Mouse (Mus musculus): ENCODE results near the gene Olfr51.
"Not testable (repeated sequence)": the region's sequence is repeated elsewhere in the genome, so short reads cannot be mapped to it uniquely, and the experiment has no call there.

Gene Olfr51

DNA sequence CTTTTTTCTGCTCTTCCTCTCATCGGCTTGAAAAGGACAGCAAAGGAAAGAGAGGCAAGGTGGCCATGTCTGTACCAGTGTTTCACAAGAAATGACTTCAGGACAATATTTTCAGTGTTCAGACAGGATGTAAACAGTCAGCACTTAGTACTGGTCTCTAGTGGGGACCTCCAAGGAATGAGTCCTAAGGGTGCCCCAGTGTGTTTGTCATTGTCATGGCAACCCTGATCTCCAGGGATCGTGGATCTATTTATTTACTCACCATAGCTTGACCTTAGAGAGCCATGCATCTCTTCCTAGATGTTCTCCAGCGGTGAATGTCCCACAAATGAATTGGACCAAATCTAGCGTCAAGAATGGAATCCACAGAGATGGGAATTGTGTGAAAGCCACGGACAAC is at the start of gene Olfr51:
Olfr51 (plus strand) TSS at position 301 of the 400 bp plus-strand sequence.
- in situ Hi-C loops (cut with MseI, MboI) = no loop called here

- in situ Hi-C loops (cut with MseI, MboI) = no loop called here
Measured at GRCm38 (mm10) chr11:50953665-50954064, 49.7 kb upstream of the Olfr51 start, which contains the start of gene Prop1. Prop1 (minus strand) TSS chr11:50953765.

- in situ Hi-C loops (cut with MseI, MboI) = no loop called here
Measured at GRCm38 (mm10) chr11:50964886-50965285, 38.5 kb upstream of the Olfr51 start.

DNA sequence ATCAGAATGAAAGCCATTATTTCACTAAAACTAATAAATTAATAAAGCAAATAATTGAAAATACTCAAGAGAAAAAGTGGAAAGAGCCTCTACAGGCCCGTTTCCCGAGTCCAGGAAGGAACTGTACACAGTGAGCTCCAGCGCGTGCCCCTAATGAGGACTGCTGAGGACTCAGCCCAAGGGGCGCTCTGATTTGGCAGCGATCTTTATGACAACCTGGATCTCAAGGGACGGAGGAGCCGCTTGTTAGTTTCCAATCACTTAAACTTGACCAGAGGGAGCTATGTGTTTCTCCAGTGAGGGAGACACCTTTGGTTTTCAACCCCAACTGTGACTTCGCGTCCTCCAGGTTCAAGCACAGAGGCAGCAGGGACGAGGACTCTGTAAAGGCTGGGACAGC is 37.2 kb upstream of the Olfr51 start, which contains the start of gene Olfr1378:
Olfr1378 (plus strand) TSS at position 301 of the 400 bp plus-strand sequence.
- in situ Hi-C loops (cut with MseI, MboI) = no loop called here

DNA sequence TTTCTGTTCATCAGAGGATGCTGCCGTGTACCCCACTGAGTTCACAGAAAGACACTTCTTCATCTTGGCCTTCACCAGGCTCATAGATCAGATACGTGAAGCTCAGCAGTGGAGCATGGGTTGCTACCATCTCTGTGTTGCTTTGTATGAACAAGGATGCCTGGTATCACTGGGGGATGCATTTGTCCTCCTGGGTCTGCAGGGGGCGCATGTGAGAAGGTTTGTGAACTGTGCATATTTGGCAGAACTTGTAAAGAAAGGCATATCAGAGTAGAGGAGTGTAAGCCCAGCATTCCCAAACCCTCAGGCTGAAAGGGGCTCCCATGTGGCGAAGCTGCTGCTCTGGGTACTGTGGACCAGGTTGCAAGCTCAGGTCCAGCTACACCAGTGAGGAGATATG is 26.2 kb upstream of the Olfr51 start:
- in situ Hi-C loops (cut with MseI, MboI) = no loop called here

GRCm38 (mm10) chr11:50981667-50982066 is 21.7 kb upstream of the Olfr51 start, which contains the start of gene Olfr1377:
Olfr1377 (plus strand) TSS chr11:50981967.
- in situ Hi-C loops (cut with MseI, MboI) = no loop called here

GRCm38 (mm10) chr11:51011821-51012220 is 8.4 kb downstream of the Olfr51 start:
- in situ Hi-C loops (cut with MseI, MboI) = no loop called here

GRCm38 (mm10) chr11:51013936-51014335 is 10.5 kb downstream of the Olfr51 start, which contains the start of gene Olfr54:
Olfr54 (plus strand) TSS chr11:51014236.
- in situ Hi-C loops (cut with MseI, MboI) = no loop called here

DNA sequence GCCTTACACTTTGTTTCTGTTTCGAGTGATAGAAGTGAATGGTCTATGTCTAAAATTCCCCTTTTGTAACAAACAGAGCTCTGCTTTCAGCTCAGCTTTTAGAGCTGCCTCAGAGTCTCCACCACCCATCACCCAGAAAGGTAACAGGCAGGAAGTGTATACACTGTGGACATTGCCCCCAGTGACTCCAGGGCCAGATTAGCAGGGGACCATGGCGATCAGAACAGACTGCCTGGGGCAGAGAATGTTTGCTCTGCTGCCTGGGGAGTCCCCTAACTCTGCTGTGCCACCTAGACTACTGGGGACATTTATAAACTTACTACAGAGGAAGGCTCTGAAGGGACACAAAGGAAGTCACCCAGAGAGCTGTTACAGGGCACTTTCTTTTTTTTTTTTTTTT is 12.9 kb downstream of the Olfr51 start:
- in situ Hi-C loops (cut with MseI, MboI) = no loop called here

GRCm38 (mm10) chr11:51026811-51027210 is 23.4 kb downstream of the Olfr51 start:
- in situ Hi-C loops (cut with MseI, MboI) = not testable (repeated sequence)

DNA sequence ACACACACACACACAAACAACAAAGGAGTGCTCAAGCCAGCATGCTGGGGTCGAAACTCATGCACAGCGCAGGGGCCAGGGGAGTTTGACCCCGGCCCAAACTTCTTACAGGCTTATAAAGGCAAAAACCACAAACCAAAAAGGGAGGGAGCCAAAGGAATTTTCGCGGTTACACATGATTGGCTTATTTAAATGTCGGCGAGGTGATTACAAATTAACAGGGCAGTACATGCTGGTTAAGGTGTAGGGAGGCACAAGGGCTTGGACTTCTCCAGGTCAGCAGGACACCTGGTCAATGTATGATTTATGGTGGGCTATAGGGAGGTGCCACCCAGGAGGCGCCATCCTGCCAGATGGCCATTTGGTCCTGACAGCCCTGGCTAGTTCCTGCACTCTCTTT is 26.0 kb downstream of the Olfr51 start:
- in situ Hi-C loops (cut with MseI, MboI) = not testable (repeated sequence)

GRCm38 (mm10) chr11:51030225-51030624 is 26.8 kb downstream of the Olfr51 start:
- in situ Hi-C loops (cut with MseI, MboI) = loop anchor here (5.0 kb wide), 1 partner anchor 88 kb away; the partner anchor contains the start of gene 4933414I15Rik (in 2 of the 2)

GRCm38 (mm10) chr11:51032851-51033250 is 29.5 kb downstream of the Olfr51 start:
- in situ Hi-C loops (cut with MseI, MboI) = loop anchor here (5.0 kb wide), 1 partner anchor 91 kb away; the partner anchor contains the start of gene 4933414I15Rik (in 2 of the 2)

DNA sequence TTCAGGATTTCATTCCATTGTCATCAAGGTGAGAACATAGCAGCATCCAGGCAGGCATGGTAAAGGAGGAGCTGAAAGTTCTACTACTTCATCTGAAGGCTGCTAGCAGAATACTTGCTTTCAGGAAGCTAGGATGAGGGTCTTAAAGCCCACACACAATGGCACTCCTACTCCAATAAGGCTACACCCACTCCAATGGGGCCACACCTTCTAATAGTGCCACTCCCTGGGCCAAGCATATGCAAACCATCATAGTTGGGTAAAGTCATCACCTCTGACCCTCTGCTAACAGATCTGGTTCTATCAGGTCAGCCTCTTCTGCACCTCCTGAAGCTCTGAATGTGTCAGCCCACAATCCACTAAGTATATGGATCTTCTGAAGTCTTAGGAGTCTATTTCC is 30.7 kb downstream of the Olfr51 start:
- in situ Hi-C loops (cut with MseI, MboI) = loop anchor here (5.0 kb wide), 1 partner anchor 92 kb away; the partner anchor contains the start of gene 4933414I15Rik (in 2 of the 2)

GRCm38 (mm10) chr11:51035951-51036350 is 32.6 kb downstream of the Olfr51 start:
- in situ Hi-C loops (cut with MseI, MboI) = no loop called here

- in situ Hi-C loops (cut with MseI, MboI) = not testable (repeated sequence)
Measured at GRCm38 (mm10) chr11:51044776-51045175, 41.4 kb downstream of the Olfr51 start.

DNA sequence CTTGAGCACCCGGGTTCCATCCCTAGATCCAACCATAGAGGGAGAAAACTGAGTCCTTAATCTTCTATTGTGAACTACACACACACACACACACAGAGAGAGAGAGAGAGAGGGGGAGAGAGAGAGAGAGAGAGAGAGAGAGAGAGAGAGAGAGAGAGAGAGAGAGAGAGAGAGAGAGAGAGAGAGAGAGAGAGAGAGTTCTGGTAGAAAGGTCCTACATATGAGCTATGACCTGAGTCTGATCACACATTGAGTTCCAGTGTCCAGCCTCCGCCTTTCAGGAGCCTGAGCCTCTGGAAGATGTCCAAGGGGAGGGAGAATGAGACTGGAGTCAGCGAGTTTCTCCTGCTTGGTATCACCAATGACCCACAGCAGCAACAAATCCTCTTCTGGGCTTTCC is 44.4 kb downstream of the Olfr51 start, which contains the start of gene Olfr1375:
Olfr1375 (plus strand) TSS at position 301 of the 400 bp plus-strand sequence.
- in situ Hi-C loops (cut with MseI, MboI) = not testable (repeated sequence)

DNA sequence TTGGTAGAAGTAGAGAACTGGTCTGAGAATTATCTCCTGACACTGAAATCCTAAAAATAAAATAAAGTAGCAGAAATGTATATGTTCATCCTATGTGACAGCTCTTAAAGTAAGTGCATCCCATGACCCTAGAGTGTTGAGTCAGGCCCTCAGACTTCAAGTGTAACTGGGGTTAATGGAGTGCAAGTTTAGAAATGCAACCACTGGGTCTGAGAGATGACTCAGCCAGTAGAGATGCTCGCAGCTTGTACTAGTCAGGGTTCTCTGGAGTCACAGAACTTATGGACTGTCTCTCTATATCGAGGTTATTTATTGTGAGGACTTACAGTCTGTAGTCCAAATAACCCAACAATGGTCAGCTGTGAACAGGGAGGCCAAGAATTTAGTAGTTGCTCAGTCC is 48.3 kb downstream of the Olfr51 start:
- in situ Hi-C loops (cut with MseI, MboI) = no loop called here

GRCm38 (mm10) chr11:51053230-51053629 is 49.8 kb downstream of the Olfr51 start:
- in situ Hi-C loops (cut with MseI, MboI) = no loop called here

DNA sequence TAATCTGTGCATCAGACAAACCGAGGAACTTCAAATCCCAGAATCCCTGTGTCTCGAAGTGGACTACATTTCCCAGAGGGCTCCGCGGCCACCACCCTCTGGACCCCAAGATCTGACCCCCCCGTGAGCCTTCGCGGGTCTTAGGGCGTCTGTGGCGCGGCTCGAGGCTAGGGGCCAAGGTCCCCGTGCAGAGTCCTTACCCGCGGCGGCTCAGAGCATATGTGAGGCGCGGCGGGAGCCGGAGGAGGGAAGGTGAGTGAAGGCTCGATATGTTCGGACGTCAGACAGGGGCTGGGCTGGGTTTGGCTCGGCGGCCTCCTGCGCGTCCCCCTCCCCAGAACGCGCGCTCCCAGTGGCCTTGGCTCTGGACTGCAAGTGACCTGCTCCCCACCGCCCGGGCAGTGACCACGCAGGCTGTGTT is 55.8 kb downstream of the Olfr51 start, which contains the start of gene Zfp354a:
Zfp354a (plus strand) TSS at position 107 of the 421 bp plus-strand sequence.
- in situ Hi-C loops (cut with MseI, MboI) = no loop called here

Data from mouse trophoblast stem cell (cell line).